Mouse (Mus musculus): ENCODE measurements around the gene Bcar1.
A peak's percentile ranks its signal among the peaks of the same experiment; 100 is the strongest.

Gene Bcar1

DNA sequence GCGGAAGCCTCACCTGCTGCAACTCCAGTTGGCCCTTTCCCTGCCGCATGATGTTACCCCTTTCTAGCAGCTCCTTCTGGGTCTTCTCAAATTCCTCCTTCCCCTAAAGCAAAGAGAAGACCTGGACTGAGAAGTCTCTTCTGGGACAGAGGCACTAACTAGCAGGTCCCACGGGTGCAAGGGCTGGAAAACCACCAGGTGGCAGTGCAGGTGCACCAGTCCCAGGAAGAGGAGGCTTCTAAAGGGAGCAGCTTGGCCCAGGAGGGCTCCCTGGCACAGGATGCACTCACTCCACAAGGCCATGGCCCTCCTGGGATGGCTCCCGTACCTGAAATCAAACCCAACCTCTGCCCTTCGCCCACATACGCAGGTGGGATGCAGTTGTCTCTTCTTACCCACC is 31.0 kb downstream of the Bcar1 start:
- DNase-seq, result peak; percentile 94

- DNase-seq, result no peak
These were observed 31.5 kb downstream of the Bcar1 start for GRCm38 (mm10) chr8:111712135-111712534.

DNA sequence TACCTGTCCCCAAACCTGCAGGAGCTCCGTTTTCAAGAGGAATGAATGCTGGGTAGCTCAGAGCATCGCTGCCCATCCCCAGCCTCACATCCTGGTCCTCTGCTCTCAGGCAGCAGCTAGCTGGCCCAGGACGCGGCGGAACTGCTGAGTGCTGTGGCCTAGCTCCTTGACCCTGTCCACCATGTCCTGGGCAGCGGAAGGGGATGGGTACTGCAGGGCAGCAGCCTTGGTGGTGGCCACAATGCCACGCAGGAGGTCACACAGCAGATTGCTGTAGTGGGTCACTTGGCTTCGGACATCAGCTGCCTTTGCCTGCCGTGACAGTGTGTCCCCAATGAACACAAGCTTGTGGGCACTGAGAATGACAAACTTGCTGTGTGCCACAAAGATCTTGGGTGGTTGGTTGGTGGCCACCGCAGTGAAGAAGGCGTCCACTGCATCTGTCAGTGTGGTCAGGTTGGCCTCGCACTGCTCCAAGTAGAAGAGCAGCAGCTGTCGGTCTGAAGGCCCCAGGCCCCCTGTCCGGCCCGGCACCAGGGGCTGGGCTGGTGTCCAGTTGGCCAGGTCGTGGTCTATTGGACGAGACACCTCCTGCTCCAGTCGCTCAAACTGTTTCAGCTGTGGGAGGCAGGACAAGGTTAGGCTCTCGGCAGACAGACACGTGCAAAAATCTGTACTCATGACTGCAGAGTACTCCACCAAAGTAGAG is 32.7 kb downstream of the Bcar1 start:
- DNase-seq, result peak; percentile 17

GRCm38 (mm10) chr8:111709223-111709622 is 34.4 kb downstream of the Bcar1 start:
- DNase-seq, result no peak

- DNase-seq, result no peak
These were observed 35.3 kb downstream of the Bcar1 start for GRCm38 (mm10) chr8:111708265-111708664.

DNA sequence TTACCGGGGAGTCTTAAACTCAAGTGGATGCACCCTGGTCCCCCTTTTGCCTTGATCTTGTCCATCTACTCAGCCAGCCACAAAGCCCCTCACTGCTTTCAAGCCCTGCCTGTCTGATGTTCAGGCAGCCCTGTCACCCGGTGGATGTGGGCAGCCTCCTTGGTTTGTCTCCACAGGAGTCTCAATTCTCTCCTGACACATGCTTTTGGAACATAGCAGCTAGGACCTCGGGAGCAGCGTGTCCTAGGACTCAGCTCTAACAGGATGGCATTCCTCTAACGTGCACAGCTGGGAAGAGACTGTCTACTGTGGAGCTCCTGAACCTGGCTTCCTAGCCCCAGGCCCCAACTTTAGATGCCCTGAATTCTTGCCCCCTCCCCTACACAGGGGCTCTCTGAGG is 37.9 kb downstream of the Bcar1 start:
- no peak for DNase-seq

GRCm38 (mm10) chr8:111705222-111705621 is 38.4 kb downstream of the Bcar1 start:
- DNase-seq, result no peak

DNA sequence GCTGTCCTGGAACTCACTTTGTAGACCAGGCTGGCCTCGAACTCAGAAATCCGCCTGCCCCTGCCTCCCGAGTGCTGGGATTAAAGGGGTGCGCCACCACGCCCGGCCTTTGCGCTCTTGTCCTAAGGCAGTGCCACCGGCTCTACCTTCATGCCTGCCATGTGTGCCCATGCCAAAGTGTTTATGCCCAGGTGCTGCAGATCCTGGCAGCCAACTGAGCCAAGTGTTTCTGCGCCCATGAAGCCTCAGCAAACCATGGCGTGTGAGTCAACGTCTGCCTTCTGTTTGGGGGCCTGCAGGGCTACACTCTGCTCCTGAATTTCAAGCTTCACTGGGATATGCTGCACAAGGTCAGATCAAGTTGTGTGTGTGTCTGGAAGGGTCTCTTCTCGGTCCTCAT is 39.0 kb downstream of the Bcar1 start:
- DNase-seq, result no peak

GRCm38 (mm10) chr8:111701380-111701779 is 42.2 kb downstream of the Bcar1 start:
- no peak for DNase-seq

DNA sequence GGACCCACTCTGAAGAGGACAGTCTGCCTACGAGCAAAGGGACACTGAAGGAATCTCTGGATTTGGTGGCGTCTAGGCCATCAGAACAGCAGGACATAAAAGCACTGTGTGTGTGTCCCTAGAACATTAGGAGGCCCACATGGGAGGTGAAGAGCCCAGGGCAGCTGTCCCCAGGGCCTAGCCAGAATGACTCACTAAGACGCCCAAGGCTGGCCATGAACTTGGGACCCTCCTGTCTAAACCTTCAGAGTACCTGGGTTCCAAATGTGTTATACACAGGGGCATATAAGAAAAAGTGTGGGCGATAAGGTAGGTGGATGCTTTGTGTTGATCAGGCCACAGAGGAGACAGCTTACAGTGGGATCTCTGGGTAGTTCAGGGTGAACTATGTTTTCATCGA is 42.9 kb downstream of the Bcar1 start:
- DNase-seq, result no peak

DNA sequence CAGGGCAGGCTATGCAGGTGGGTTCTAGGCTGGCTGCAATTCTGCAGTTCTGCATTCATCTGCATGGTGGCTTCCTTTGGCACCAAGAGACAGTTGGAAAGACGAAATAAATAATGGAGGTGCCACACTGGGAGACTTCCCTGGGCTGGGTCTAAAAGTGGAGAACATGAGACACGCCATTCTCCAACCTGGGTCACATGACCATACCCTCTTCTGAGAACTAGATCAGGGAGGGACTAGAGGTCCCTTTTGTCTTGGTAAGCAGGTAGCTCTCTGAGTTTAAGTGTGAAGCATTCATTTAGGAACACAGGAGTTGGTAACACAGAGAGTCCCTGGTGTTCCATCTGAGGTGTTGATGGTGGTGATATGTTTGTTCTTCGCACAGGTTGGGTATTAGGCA is 43.4 kb downstream of the Bcar1 start:
- no peak for DNase-seq

GRCm38 (mm10) chr8:111699035-111699434 is 44.6 kb downstream of the Bcar1 start:
- DNase-seq, result no peak

GRCm38 (mm10) chr8:111697655-111698054 is 46.0 kb downstream of the Bcar1 start:
- no peak for DNase-seq

DNA sequence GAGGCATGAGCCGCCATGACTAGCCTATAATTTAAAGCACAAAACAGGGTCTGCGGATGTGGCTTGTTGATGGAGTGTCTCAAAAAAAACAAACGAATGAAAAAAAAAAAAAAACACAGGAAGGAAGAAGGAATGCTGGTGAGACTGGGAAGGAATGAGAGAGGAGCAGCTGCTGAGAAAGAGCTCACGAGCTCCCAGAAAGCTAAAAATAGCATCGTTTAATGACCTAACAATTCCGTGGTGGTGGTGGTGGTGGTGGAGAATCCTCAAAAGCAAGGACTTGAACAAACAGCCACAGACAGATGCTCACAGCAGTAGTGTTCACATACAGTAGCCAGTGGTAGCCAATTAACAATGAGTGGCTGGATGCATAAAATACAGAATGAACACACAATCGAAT is 48.2 kb downstream of the Bcar1 start:
- no peak for DNase-seq

DNA sequence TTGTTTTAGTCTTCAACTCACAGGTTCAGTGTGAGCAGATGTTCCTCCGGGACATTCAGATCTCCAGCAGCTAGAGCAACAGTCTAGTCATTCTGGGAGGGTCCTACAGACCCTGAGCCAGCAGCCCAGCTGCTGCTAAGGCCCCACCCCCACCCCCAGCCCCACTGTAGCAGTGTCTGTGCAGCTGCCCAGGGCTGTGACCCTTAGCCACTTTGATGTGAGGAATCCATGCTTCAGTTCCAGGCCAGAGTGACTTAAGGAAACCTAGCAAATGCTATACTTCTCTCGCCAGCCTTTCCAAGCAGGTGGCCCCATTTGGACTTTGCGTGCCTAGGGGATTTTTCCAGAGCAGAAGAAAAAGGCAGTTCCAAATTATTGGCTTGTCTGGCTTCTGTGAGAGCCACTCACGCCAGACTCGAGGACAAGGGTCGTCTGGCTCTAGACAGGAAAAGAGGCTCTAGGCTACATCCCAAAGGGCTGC is 50.3 kb downstream of the Bcar1 start:
- DNase-seq, result no peak

GRCm38 (mm10) chr8:111690960-111691445 is 52.6 kb downstream of the Bcar1 start, which contains the start of gene Ctrb1:
Gene Ctrb1, minus strand, starts transcription at chr8:111691010.
- no peak for DNase-seq

DNA sequence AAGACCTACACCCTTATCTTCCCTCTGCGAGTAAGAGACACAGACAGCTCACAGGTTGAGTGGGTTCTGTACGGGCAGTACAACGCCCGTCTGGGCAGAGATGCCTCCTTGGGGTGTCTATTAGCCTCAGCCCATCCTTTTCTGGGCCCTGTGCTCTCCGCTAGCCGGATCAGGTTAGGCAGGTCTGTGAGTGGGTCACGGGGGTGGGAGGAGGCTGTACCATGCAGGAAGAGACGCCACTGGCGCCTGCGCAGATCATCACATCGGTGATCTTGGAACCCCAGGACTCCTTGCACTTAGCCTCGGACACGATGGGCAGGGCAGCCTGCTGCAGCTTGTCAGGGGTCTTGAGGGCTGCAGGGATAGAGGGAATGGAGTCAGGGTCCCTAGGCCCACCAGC is 56.7 kb downstream of the Bcar1 start:
- DNase-seq, result no peak

GRCm38 (mm10) chr8:111682521-111682920 is 61.1 kb downstream of the Bcar1 start:
- no peak for DNase-seq

DNA sequence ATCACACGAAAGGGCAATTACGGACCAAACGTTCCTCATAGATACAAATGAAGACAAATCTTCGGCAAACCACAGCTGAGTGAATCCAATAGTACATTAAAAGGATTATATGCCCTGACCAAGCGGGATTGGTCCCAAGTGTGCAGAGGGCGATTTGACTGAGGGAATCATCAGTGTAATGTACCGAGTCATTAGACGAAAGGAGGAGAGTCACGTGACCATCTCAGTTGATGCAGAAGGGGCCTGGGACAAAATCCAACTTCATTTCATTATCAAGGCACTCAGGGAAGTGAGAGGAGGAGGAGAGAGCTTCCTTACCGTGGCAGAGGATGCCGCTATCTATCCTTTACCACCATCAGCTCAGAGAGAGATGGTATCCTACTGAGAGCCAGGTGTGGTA is 62.5 kb downstream of the Bcar1 start:
- DNase-seq, result no peak

GRCm38 (mm10) chr8:111680423-111681028 is 63.1 kb downstream of the Bcar1 start:
- DNase-seq, result no peak

DNA sequence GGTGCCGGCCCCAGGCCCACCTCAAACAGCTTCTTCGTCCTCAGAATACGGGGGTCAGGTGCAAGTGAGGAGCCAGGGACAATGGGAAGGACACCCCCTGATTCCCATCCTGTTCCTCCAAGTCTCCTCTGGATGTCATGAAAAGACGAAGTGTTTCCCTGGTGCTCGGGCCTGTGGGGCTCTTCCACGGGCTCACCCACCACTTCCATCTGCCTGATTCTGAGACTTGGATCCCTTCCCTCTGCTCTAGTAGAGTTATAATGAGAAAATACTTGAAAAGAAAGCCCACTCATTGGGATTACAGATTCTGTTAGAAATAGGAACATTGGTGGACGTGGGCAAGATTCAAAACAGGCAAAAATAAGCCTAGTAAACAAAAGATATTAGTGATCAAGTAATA is 64.8 kb downstream of the Bcar1 start:
- DNase-seq, result no peak

DNA sequence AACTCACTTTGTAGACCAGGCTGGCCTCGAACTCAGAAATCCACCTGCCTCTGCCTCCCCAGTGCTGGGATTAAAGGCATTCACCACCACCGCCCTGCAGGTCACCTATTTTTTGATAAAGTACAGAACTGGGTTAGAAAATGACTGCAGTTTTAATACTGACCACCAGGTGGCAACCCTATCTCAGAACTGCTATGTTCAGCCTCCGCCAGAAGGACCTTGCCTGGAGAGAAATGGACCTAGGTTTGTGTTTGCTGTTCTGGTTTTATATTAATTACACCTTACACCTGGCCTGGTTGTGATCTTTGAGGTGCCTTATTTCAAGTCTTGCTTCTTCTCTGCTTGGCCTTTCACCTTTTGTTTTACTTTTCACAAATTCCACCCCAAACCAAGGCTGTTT is 65.5 kb downstream of the Bcar1 start:
- DNase-seq, result peak; percentile 80

- DNase-seq, result peak; percentile 28
These were observed 67.4 kb downstream of the Bcar1 start for GRCm38 (mm10) chr8:111676237-111676636.

- DNase-seq, result no peak
These were observed 76.9 kb downstream of the Bcar1 start for GRCm38 (mm10) chr8:111666751-111667150.

DNA sequence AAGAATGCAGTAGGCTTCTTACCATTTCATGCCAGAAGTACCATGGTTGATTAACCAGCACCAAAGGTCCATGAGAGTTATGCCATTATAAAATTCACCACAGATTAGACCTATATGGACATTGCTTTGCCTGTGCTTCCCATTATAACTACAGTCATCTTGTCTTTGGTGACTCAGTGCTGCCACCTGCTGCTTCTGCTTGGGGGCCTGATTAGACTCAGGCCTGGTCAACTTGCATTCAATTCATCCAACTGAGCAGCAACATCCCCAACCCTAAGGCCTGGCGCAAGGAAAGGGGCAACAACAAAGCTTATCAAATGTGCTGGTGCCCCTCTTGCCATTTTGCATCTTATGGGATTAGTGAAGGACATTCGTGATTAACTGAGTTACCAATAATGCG is 81.1 kb downstream of the Bcar1 start:
- peak; percentile 85 for DNase-seq
